Comparison of ENCODE assay signal across 8 mouse cellular contexts in genomic region chr3:93130460-93130859, GRCm38 (mm10). TPM values are rescaled to one million over a fixed set of nuclear protein-coding genes. Genes with fewer than 3 reads are reported as not detected.
DNase-seq lines count a peak whose midpoint lies in the region; ATAC-seq lines count a peak whose summit lies in the region.

No protein-coding gene starts in this region.

- ATAC-seq in common myeloid progenitor, adult 5-6 weeks (replicated peaks; ENCODE audit: low read depth, poor library complexity, severe bottlenecking) = peak; percentile 93

- intact Hi-C loops in gastrocnemius, postnatal 14 days (cut with DNase I; ENCODE audit: low total_unique reads) = loop anchor here (10.0 kb wide), 1 partner anchor 364 kb away; no protein-coding TSS in a partner anchor

- peak; percentile 1 to 2 for DNase-seq in B cell, adult 2 months
- peak; percentile 36 for DNase-seq in Muller cell, postnatal 12 days (ENCODE audit: inconsistent ontology term)
- DNase-seq in gastrocnemius, postnatal 14 days = peak; percentile 36
- DNase-seq in kidney, postnatal 36 days = peak; percentile 70 to 72
- DNase-seq in lung, postnatal 14 days = peak; percentile 56
- peak; percentile 56 for DNase-seq in retina, postnatal 1 day
- DNase-seq in spleen, postnatal 36 days (ENCODE audit: low spot score in 2 of 2) = no peak

RNA-seq across cellular contexts. Expression of gene Crnn, which starts 14.1 kb away (rescaled TPM):
- not detected in 2 replicates for total RNA-seq in common myeloid progenitor, adult 5-6 weeks (2017)
- not detected for total RNA-seq in gastrocnemius, postnatal 14 days (2021)

Comparison
In these comparisons a context has a peak if more than half of its experiments do, and no peak if none do; other contexts are left out.
1. DNase-seq: peak in B cell, adult 2 months (2 of 2), Muller cell, postnatal 12 days (single experiment), gastrocnemius, postnatal 14 days (single experiment), kidney, postnatal 36 days (2 of 2), lung, postnatal 14 days (single experiment) and retina, postnatal 1 day (single experiment); none in spleen, postnatal 36 days (0 of 2).